Mouse (Mus musculus) cortical plate, adult 2 months (tissue): Measurements from ENCODE around the gene Rnpc3.

Experiments
- CTCF ChIP-seq: fragments of 200-500 bp; IDR thresholded peaks from 2 replicates; pipeline ENCODE4 v1.5.1; 2011; ENCODE audit warnings: mild to moderate bottlenecking, control low read depth, low read length; ENCODE audit not compliant: insufficient read depth; ENCODE audit errors: extremely low read depth
- POLR2A ChIP-seq: fragments of 200-500 bp; IDR thresholded peaks from 2 replicates; pipeline ENCODE4 v1.6.1; 2011; ENCODE audit warnings: mild to moderate bottlenecking, low read length, control low read depth; ENCODE audit not compliant: insufficient read depth; ENCODE audit errors: extremely low read depth

- TF ChIP-seq CTCF (no peak), POLR2A (no peak)
These were observed 23.4 kb downstream of the Rnpc3 start, which contains the start of gene Amy1 for GRCm38 (mm10) chr3:113606599-113606998.
